Mouse (Mus musculus) E14TG2a.4 (cell line): ENCODE measurements at regions not wholly inside any gene's neighbourhood (a gene's known extent, or its start where the extent isn't known, plus 50 kb on each side); places are given as distances from the start of the nearest gene placed in this dataset.

ENCODE experiments used
- CTCF ChIP-seq: conservative IDR thresholded peaks from 2 replicates; pipeline ENCODE4 v1.5.1; 2014; ENCODE audit warnings: low read length
- POU5F1 ChIP-seq: IDR thresholded peaks from 2 replicates; pipeline ENCODE4 v1.6.1; 2014; ENCODE audit warnings: low read length, borderline replicate concordance

DNA sequence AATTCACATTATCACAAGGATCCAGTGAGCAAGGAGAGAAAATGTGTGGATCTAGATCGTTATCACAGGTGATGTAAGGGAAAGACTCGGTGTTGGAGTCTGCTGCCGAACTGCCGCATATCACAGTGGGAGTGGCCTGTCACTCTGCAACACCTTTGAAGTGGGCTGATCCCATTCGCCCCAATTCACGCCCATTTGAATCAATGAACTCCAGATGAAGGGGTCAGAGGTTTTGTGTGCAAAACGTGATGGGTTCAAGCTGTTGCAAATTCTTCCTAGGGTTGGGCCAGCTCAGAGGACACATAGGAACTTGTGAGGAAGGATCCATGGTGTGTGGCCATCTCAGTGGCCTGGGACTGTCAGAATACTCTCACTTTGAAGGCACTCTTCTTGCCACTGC, 139.9 kb upstream of the Ccnd2 start:
- TF ChIP-seq CTCF (no peak), POU5F1 (no peak)
